Mouse (Mus musculus) hindbrain, embryonic 11.5 days (tissue): ENCODE measurements at regions not wholly inside any gene's neighbourhood (a gene's known extent, or its start where the extent isn't known, plus 50 kb on each side); places are given as distances from the start of the nearest gene placed in this dataset.
A peak's percentile ranks its signal among the peaks of the same experiment; 100 is the strongest.

Source experiments
- ATAC-seq: fragments of 200-750 bp; cut with Nextera tagmentation; 2 replicates; pipeline ENCODE4 v1.8.0; 2017; ENCODE audit warnings: mild to moderate bottlenecking, moderate TSS enrichment, moderate library complexity; ENCODE audit not compliant: low FRiP score
- DNase-seq: peaks from one replicate; pipeline ENCODE4 v3.0.0-alpha.2; 2015; ENCODE audit warnings: low spot score
- H3K27ac ChIP-seq: fragments of 300-500 bp; sonication (generic); 2 replicates; pipeline ENCODE4 v1.5.1; 2014; ENCODE audit warnings: mild to moderate bottlenecking, low read depth, low read length
- H3K27me3 ChIP-seq: fragments of 300-500 bp; sonication (generic); 2 replicates; pipeline ENCODE4 v1.6.1; 2014; ENCODE audit warnings: mild to moderate bottlenecking, low read length, moderate library complexity, mixed read lengths; ENCODE audit not compliant: control insufficient read depth, insufficient read depth
- H3K36me3 ChIP-seq: fragments of 300-500 bp; sonication (generic); 2 replicates; pipeline ENCODE4 v1.6.1; 2014; ENCODE audit warnings: mild to moderate bottlenecking, low read length, moderate library complexity, mixed read lengths; ENCODE audit not compliant: control insufficient read depth, insufficient read depth
- H3K4me1 ChIP-seq: fragments of 300-500 bp; sonication (generic); replicated peaks from 2 replicates; pipeline ENCODE4 v1.6.1; 2014; ENCODE audit warnings: low read length, mixed read lengths; ENCODE audit not compliant: control insufficient read depth, insufficient read depth
- H3K4me2 ChIP-seq: fragments of 300-500 bp; sonication (generic); replicated peaks from 2 replicates; pipeline ENCODE4 v1.6.1; 2014; ENCODE audit warnings: mild to moderate bottlenecking, low read depth, low read length
- H3K4me3 ChIP-seq: fragments of 300-500 bp; sonication (generic); 2 replicates; pipeline ENCODE4 v1.5.1; 2014; ENCODE audit warnings: low read depth, low read length
- H3K9ac ChIP-seq: fragments of 300-500 bp; sonication (generic); 2 replicates; pipeline ENCODE4 v1.6.1; 2014; ENCODE audit warnings: low read depth, low read length
- H3K9me3 ChIP-seq: fragments of 300-500 bp; sonication (generic); 2 replicates; pipeline ENCODE4 v1.6.1; 2016; ENCODE audit warnings: low read length; ENCODE audit not compliant: control insufficient read depth
- WGBS: fragments of 180-500 bp; shearing (Covaris S2); extraction: QIAGEN DNeasy Blood & Tissue Kit; methylation state at CpG from one replicate; pipeline ENCODE4 v1.1.7; 2014; 5-methylcytosine and 5-hydroxymethylcytosine counted together

- no peak overlapping the region for H3K4me3 ChIP-seq
- no peak overlapping the region for H3K9ac ChIP-seq
- no peak for ATAC-seq
- H3K9me3 ChIP-seq = no peaks in the 10 kb centered on the region
- H3K36me3 ChIP-seq = no peaks in the 10 kb centered on the region
- H3K4me2 ChIP-seq = no peak overlapping the region
- H3K4me1 ChIP-seq = no peaks in the 10 kb centered on the region
- 94% methylated on average over 13 of the region's 13 CpGs for WGBS
- H3K27ac ChIP-seq = no peak overlapping the region
- DNase-seq = no peak
- no peaks in the 10 kb centered on the region for H3K27me3 ChIP-seq
Observed at GRCm38 (mm10) chr4:34337852-34338251, 212.9 kb upstream of the Akirin2 start.

- Histone ChIP-seq H3K4me1 (no peaks in the 10 kb centered on the region), H3K9ac (no peak overlapping the region), H3K27me3 (no peaks in the 10 kb centered on the region), H3K4me2 (no peak overlapping the region), H3K9me3 (no peaks in the 10 kb centered on the region), H3K36me3 (no peaks in the 10 kb centered on the region), H3K27ac (no peak overlapping the region), H3K4me3 (no peak overlapping the region)
- ATAC-seq (no peak), DNase-seq (no peak)
- 85% methylated on average over 8 of the region's 8 CpGs for WGBS
Observed at GRCm38 (mm10) chr4:34340057-34340456, 210.7 kb upstream of the Akirin2 start.

GRCm38 (mm10) chr4:34371281-34372032, 179.3 kb upstream of the Akirin2 start:
- Histone ChIP-seq H3K27me3 (no peaks in the 10 kb centered on the region), H3K4me2 (no peak overlapping the region), H3K36me3 (no peaks in the 10 kb centered on the region), H3K27ac (no peak overlapping the region), H3K4me1 (no peaks in the 10 kb centered on the region), H3K9me3 (no peaks in the 10 kb centered on the region), H3K9ac (no peak overlapping the region), H3K4me3 (no peak overlapping the region)
- DNase-seq (no peak), ATAC-seq (no peak)
- 72% methylated on average over 8 of the region's 8 CpGs for WGBS

GRCm38 (mm10) chr4:34386338-34386967, 164.3 kb upstream of the Akirin2 start:
- Histone ChIP-seq H3K27me3 (no peaks in the 10 kb centered on the region), H3K9ac (no peak overlapping the region), H3K4me2 (no peak overlapping the region), H3K4me3 (no peak overlapping the region), H3K36me3 (no peaks in the 10 kb centered on the region), H3K27ac (no peak overlapping the region), H3K9me3 (no peaks in the 10 kb centered on the region), H3K4me1 (no peaks in the 10 kb centered on the region)
- WGBS = 80% methylated on average over 5 of the region's 5 CpGs
- ATAC-seq (no peak), DNase-seq (no peak)

- no peaks in the 10 kb centered on the region for H3K9me3 ChIP-seq
- H3K9ac ChIP-seq = no peak overlapping the region
- no peak for ATAC-seq
- no peak overlapping the region for H3K4me2 ChIP-seq
- peak; percentile 39 for DNase-seq
- no peak overlapping the region for H3K27ac ChIP-seq
- H3K27me3 ChIP-seq = no peaks in the 10 kb centered on the region
- H3K36me3 ChIP-seq = no peaks in the 10 kb centered on the region
- 94% methylated on average over 5 of the region's 5 CpGs for WGBS
- H3K4me1 ChIP-seq = no peaks in the 10 kb centered on the region
- no peak overlapping the region for H3K4me3 ChIP-seq
Observed at GRCm38 (mm10) chr4:34391499-34391898, 159.2 kb upstream of the Akirin2 start.

- ATAC-seq (no peak), DNase-seq (no peak)
- H3K36me3 ChIP-seq = no peaks in the 10 kb centered on the region
- no peaks in the 10 kb centered on the region for H3K4me1 ChIP-seq
- 73% methylated on average over 2 of the region's 2 CpGs for WGBS
- H3K27me3 ChIP-seq = no peaks in the 10 kb centered on the region
- no peak overlapping the region for H3K27ac ChIP-seq
- H3K4me2 ChIP-seq = no peak overlapping the region
- H3K9ac ChIP-seq = no peak overlapping the region
- no peaks in the 10 kb centered on the region for H3K9me3 ChIP-seq
- no peak overlapping the region for H3K4me3 ChIP-seq
Observed at GRCm38 (mm10) chr4:34403061-34403460, 147.7 kb upstream of the Akirin2 start.

GRCm38 (mm10) chr4:34407181-34407580, 143.6 kb upstream of the Akirin2 start:
- H3K9ac ChIP-seq = no peak overlapping the region
- DNase-seq = no peak
- no peak overlapping the region for H3K27ac ChIP-seq
- no peak overlapping the region for H3K4me2 ChIP-seq
- H3K36me3 ChIP-seq = no peaks in the 10 kb centered on the region
- no peaks in the 10 kb centered on the region for H3K9me3 ChIP-seq
- ATAC-seq = no peak
- no peak overlapping the region for H3K4me3 ChIP-seq
- WGBS = 69% methylated on average over 3 of the region's 3 CpGs
- H3K27me3 ChIP-seq = no peaks in the 10 kb centered on the region
- H3K4me1 ChIP-seq = no peaks in the 10 kb centered on the region

- Histone ChIP-seq H3K4me3 (no peak overlapping the region), H3K4me1 (no peaks in the 10 kb centered on the region), H3K36me3 (no peaks in the 10 kb centered on the region), H3K9me3 (no peaks in the 10 kb centered on the region), H3K27ac (no peak overlapping the region), H3K9ac (no peak overlapping the region), H3K27me3 (no peaks in the 10 kb centered on the region), H3K4me2 (no peak overlapping the region)
- DNase-seq (no peak), ATAC-seq (no peak)
- WGBS = 87% methylated on average over 6 of the region's 6 CpGs
Observed at GRCm38 (mm10) chr4:34420970-34421369, 129.8 kb upstream of the Akirin2 start.

- 62% methylated on average over 2 of the region's 2 CpGs for WGBS
- no peak overlapping the region for H3K4me2 ChIP-seq
- no peaks in the 10 kb centered on the region for H3K36me3 ChIP-seq
- DNase-seq = no peak
- H3K4me1 ChIP-seq = no peaks in the 10 kb centered on the region
- H3K27me3 ChIP-seq = no peaks in the 10 kb centered on the region
- no peak overlapping the region for H3K9ac ChIP-seq
- no peaks in the 10 kb centered on the region for H3K9me3 ChIP-seq
- no peak overlapping the region for H3K4me3 ChIP-seq
- no peak for ATAC-seq
- no peak overlapping the region for H3K27ac ChIP-seq
Observed at GRCm38 (mm10) chr4:34424131-34424646, 126.5 kb upstream of the Akirin2 start.
